Mouse (Mus musculus): ENCODE data around the gene 1700028K03Rik. TPM values are rescaled to one million over a fixed set of nuclear protein-coding genes. Genes with fewer than 3 reads are reported as not detected.

Gene 1700028K03Rik
- total RNA-seq, 2 experiments from 2014 or later, result not detected

DNA sequence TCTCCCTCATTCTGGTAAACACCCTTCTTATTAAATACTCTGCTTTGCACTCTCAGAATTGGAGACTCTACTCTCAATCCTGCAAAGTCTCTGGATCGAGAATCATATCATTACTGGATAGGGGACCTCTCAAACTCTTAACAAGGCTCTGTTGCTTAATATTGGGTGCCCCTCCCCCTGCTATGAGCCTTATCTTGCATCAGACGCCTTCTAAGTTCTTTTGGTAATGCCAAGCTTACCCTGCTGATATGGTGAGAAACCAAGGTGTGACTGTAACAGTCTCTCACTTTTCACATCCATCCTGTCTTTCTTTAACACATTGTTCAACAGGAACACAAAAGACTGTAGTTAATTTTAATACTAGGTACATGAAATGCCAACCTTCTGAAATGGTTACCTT lies 919 bp upstream of the 1700028K03Rik start:
- DNase-seq, result no peak
- intact Hi-C loops (cut with DNase I), result no loop called here

DNA sequence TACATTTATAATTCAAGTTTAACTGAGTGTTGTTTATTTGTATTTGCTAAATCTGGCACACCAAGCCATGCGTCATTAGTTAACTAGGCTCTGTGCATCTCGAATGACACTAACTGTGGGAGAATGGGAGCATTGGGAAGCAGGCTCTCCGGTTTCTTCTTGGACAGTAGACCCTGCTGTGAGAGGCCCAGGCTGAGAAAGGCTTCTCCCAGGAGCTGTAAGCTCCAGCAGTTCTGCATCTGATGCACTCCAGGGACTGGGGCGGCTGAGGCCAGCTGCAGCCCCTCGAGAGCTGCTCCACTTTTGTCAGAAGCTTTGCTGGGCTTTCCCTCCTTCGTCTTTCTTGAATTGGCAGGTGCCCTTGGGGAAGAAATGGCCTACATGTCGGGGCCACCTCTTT lies 7.2 kb downstream of the 1700028K03Rik start:
- DNase-seq, result no peak

DNA sequence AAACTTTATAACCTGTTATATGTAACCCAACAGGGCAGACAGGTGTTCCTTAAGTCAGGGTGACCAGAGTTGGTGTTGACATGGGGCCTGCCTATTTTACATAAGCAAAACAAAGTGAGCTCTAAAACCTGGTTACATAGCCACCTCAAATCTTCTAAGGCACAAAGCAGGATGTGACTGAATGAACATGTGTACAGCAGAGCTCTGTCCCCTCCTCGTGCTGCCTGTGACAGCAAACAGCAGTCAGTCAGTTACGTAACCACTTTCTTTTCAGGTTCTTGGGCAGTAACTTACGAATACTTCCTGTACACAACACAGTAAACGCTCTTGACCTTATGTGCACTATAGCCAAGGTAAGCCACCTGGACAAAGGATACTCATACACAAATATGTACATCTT lies 11.4 kb downstream of the 1700028K03Rik start:
- DNase-seq, result no peak
- intact Hi-C loops (cut with DNase I), result no loop called here

More for the DNA sequence above, 7.2 kb downstream of the 1700028K03Rik start:
- intact Hi-C loops (cut with DNase I), result no loop called here

DNA sequence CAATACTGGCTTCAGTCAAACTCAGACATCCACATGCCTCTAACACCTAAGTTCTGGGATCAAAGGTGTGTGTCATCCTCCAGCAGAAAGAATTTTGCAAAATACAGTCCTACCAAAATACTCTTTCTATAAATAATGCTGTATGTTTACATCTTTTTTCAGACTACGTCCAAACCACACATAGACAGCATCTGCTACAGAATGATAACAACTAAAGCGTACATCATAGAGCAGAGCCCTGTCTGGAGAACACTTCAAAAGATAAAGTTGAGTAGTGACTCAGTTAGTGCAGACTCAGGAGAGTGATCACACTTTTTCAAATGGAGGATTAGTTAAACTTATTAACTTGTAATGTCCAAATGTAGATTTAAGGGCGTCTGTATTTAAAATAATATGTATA lies 13.4 kb downstream of the 1700028K03Rik start:
- DNase-seq, result no peak
- intact Hi-C loops (cut with DNase I), result no loop called here

DNA sequence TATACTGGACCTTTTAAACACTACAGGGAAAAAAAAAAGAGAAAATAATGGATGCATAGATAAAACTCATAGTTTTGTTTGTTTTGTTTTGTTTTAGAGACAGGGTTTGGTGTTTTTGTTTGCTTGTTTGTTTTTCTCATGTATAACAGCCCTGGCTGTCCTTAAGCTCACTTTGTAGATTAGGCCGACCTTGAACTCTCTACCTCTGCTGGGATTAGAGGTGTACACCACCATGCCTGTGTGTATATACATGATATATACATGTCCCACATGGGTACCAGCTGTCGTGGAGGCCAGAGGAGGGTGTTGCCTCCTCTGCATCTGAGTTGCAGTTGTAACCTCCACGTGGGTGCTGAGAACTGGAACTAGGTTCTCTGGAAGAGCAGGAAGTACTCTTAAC lies 13.9 kb downstream of the 1700028K03Rik start:
- intact Hi-C loops (cut with DNase I), result no loop called here

DNA sequence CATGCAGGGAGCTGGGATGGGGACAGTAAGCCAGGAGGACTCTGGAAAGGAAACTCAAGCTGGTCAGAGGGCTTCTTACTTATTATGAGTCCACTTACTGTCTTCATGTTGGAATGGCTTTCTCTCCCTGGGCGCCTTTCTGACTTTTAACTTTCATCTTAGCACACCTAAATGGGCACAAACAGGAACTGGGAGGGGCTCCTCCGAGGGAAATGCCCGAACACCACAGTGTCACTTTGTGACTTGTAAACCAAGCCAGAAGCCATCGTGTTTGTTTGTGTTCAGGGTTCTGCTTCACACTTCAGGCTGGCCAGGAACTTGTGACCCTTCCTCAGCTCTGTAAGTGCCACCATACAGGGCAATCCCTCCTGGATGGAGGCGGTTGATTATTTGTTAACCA lies 19.8 kb downstream of the 1700028K03Rik start:
- intact Hi-C loops (cut with DNase I), result no loop called here
- DNase-seq, result no peak

More for the DNA sequence above, 13.9 kb downstream of the 1700028K03Rik start:
- DNase-seq, result no peak

DNA sequence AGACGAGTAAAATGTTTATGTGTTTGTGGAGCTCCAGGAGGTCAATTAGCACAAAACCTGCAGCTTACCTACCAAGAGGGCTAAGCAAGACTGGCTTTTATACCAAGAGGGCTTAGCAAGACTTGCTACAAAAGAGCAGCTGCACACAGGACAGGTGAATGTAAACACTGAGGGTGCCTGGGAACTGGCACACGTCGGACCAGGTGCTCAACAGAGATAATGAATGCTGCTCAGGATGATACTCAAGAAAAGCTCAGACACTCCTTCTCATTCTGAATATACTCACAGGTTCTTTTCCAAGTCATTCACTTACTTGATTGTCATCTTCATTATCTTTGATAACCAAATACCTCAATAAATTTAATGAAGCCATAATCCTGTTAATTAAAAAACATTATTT lies 22.5 kb downstream of the 1700028K03Rik start:
- intact Hi-C loops (cut with DNase I), result no loop called here
- DNase-seq, result no peak

DNA sequence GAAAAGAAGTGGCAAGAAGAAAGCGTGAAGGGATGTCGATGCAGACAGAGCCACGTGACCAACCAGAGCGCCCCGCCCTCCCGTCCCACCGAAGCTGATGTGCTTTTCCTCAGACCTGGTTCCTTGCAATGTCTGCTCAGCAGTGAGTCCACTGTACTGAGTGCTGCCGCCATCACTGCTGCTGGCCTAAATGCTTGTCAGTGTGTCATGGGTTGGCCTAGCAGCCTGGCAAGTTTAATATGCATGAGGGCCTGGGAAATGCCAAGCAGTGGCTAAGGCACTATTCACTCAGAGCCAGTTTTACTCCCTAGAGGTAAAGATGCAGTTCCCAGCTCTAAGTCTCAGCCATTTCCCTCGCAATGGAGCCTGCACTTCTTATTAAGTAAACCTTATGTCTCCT lies 34.6 kb downstream of the 1700028K03Rik start:
- intact Hi-C loops (cut with DNase I), result no loop called here
- DNase-seq, result no peak

DNA sequence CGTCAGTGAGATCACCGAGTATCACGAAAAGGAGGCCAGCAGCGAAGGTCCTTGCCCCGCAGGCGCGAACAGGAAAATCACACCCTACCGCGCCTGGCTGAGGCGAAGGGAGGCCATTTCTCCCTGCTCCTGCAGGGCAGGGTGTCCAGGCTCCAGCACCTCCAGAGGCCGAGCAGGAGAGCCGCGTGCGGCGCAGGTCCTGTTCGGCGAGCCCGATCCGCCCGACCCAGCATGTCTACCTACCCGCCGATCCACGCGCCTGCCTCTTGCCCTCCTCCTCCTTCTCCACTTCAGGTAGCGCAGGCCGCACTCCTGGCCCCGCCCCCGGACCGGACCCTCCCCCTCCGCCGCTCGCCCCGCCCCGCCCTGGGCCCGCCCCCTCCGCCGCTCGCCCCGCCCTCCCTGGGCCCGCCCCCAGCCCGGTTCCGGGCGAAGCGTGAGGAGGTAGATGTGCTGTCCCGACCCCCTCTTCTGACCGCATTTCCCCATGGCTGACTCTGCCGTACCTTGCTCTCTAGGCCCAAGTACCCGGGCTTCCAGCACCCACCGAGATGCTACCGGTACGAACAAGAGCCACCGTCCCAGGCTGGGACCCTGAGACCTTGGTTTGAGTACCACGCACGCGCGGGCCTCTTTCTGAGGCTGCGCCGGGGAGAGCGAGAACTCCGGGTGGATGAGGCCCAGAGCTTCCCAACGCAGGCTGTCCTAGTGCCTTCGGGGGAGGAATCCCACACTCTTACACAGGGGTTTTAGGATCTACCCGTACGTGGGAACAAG lies 63.0 kb downstream of the 1700028K03Rik start, which contains the start of the genes Rpap2 and Glmn:
Gene Rpap2, plus strand, starts transcription at position 73 of the 777 bp plus-strand sequence.
Gene Glmn, minus strand, starts transcription at position 588 of the 777 bp plus-strand sequence.
- intact Hi-C loops (cut with DNase I), result loop anchor here (10.0 kb wide), 1 partner anchor 633 kb away; the partner anchor contains the start of gene Cdc7
- peak; percentile 79 to 90 for DNase-seq

DNA sequence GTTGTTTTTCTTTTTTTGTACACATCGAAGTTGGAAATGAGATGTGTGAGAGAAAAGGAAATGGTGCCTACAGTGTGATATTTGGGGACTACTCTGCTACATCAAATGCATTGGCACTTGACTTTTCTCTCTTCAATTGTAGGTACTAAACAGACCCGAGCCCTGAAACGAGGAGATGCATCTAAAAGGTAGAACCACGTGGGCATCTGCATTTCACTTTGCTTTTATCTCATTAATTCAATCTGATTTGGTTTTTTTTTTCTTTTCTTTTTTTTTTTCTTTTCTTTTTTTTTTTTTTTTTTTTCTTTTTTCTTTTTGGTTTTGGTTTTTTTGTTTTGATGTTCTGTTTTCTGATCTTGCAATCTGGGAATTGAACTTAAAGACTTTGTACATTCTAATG lies 63.9 kb downstream of the 1700028K03Rik start:
- DNase-seq, result no peak
- intact Hi-C loops (cut with DNase I), result loop anchor here (10.0 kb wide), 1 partner anchor 634 kb away; the partner anchor contains the start of gene Cdc7

Other genes with a start within 250 kb of the 1700028K03Rik start
- gene Tgfbr3, start 245.1 kb upstream of the 1700028K03Rik start, total RNA-seq (2021), result 10 to 100 TPM; 53.5 to 54.2 TPM
- gene Brdt, start 203.6 kb upstream of the 1700028K03Rik start, total RNA-seq (2021), result under 1 TPM; 0.46 to 0.67 TPM
- under 1 TPM; 0.31 to 0.33 TPM for gene Ephx4, start 132.0 kb upstream of the 1700028K03Rik start, total RNA-seq (2021)
- not detected for gene Lpcat2b, start 103.2 kb upstream of the 1700028K03Rik start, total RNA-seq (2021)
- gene Btbd8, start 96.7 kb upstream of the 1700028K03Rik start, total RNA-seq (2021), result 1 to 10 TPM; 4.5 to 6.2 TPM
- under 1 TPM in 1 of 2 experiments, not detected in 1; 0.17 TPM for gene Gm42669, start 27.1 kb upstream of the 1700028K03Rik start, total RNA-seq (2021)
- gene Rpap2, start 62.7 kb downstream of the 1700028K03Rik start, total RNA-seq (2021), result 10 to 100 TPM in 1 of 2 experiments, 1 to 10 TPM in 1; 8.4 to 10.2 TPM
- 1 to 10 TPM; 3.6 to 4.6 TPM for gene Glmn, start 63.2 kb downstream of the 1700028K03Rik start, total RNA-seq (2021)
- not detected for gene Gfi1, start 191.3 kb downstream of the 1700028K03Rik start, total RNA-seq (2021)